Mouse (Mus musculus): ENCODE data around the gene Cd52.
A peak's percentile ranks its signal among the peaks of the same experiment; 100 is the strongest.

The Cd52 gene

GRCm38 (mm10) chr4:134041317-134042123 lies 53.4 kb downstream of the Cd52 start:
- Histone ChIP-seq H3K9me3 (ENCODE audit: low read length) (peaks cover 19% of the 10 kb centered on the region), H3K4me1 (replicated peaks; ENCODE audit: low read depth, low read length) (peaks cover 7% of the 10 kb centered on the region), H3K36me3 (ENCODE audit: insufficient read depth, low read length) (no peaks in the 10 kb centered on the region), H3K4me3 (replicated peaks; ENCODE audit: low read length) (no peak overlapping the region), H3K27me3 (ENCODE audit: insufficient read depth, low read length) (peaks cover 8% of the 10 kb centered on the region; the same call in 1 of the 2 replicates)
- TF ChIP-seq POU5F1 (IDR thresholded peaks at IDR 0.05; ENCODE audit: borderline replicate concordance, low read length) (no peak), CTCF (conservative IDR thresholded peaks at IDR 0.05; ENCODE audit: low read length) (no peak), NANOG (IDR thresholded peaks at IDR 0.05; ENCODE audit: borderline replicate concordance, low read length) (no peak)

DNA sequence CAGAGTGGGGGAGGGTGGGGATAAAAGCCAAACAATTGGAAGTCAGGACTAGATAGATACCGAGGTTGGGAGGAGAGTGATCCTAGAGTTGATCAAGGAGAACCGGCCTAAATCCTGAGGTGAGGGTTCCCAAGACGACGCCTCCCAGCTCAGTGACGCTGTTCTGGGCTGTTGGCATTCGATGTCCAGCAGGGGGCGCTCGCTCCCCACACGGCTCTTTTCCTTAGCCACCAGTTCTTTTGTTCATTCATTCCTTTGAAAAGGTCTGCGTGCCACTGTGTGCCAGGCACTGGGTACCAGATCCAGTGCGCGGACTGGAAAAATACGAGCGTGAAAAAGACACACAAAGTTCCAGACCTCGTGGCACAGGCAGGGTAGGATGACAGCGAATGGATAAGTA lies 58.9 kb downstream of the Cd52 start:
- Histone ChIP-seq H3K9me3 (ENCODE audit: low read length) (no peaks in the 10 kb centered on the region), H3K36me3 (ENCODE audit: insufficient read depth, low read length) (no peaks in the 10 kb centered on the region), H3K4me3 (replicated peaks; ENCODE audit: low read length) (no peak overlapping the region), H3K4me1 (replicated peaks; ENCODE audit: low read depth, low read length) (0 out of 2 replicates have a peak, but pooled peaks cover 2% of the 10 kb centered on the region), H3K27me3 (ENCODE audit: insufficient read depth, low read length) (peaks cover 21% of the 10 kb centered on the region)
- TF ChIP-seq CTCF (conservative IDR thresholded peaks at IDR 0.05; ENCODE audit: low read length) (peak; percentile 87), NANOG (IDR thresholded peaks at IDR 0.05; ENCODE audit: borderline replicate concordance, low read length) (no peak), POU5F1 (IDR thresholded peaks at IDR 0.05; ENCODE audit: borderline replicate concordance, low read length) (no peak)

All from E14TG2a.4 (cell line).